Mouse (Mus musculus) ES-Bruce4 (cell line): ENCODE measurements around the gene Mad1l1.

ENCODE experiments used
- CTCF ChIP-seq: IDR thresholded peaks from one replicate; pipeline ENCODE4 v1.8.1; 2011; ENCODE audit warnings: low read depth, low read length
- EP300 ChIP-seq: IDR thresholded peaks from 2 replicates; pipeline ENCODE4 v1.6.1; 2011; ENCODE audit warnings: low read depth, low read length; ENCODE audit not compliant: insufficient read depth
- POLR2A ChIP-seq: IDR thresholded peaks from one replicate; pipeline ENCODE4 v1.8.1; 2011; ENCODE audit warnings: low read length; ENCODE audit not compliant: insufficient read depth

- TF ChIP-seq CTCF (no peak), POLR2A (no peak), EP300 (no peak)
Measured at GRCm38 (mm10) chr5:140173181-140173580, 148.2 kb downstream of the Mad1l1 start.
